Mouse (Mus musculus) left cerebral cortex, postnatal 10 days (tissue): ENCODE measurements around the gene Fam207a. TPM values are rescaled to one million over a fixed set of nuclear protein-coding genes. Genes with fewer than 3 reads are reported as not detected.

Experiments used
- DNase-seq, 2 experiments: peaks; one replicate each; pipeline ENCODE4 v3.0.0; 2021 to 2022; ENCODE audit warnings: low spot score in 2 of 2, mixed read lengths in 1 of 2; ENCODE audit errors: extremely low spot score in 1 of 2
- intact Hi-C: fragments of 180-260 bp; cut with DNase I; formaldehyde crosslinking; loops from one replicate; pipeline ENCODE4 v1.15.1; 2025
- total RNA-seq, 2 experiments: library from RNA; stranded (reverse); gene quantifications; 2 replicates each; pipeline ENCODE4 v1.2.3; 2021

Gene Fam207a
- total RNA-seq, 2 experiments from 2014 or later = 31.2 to 32.0 TPM

DNA sequence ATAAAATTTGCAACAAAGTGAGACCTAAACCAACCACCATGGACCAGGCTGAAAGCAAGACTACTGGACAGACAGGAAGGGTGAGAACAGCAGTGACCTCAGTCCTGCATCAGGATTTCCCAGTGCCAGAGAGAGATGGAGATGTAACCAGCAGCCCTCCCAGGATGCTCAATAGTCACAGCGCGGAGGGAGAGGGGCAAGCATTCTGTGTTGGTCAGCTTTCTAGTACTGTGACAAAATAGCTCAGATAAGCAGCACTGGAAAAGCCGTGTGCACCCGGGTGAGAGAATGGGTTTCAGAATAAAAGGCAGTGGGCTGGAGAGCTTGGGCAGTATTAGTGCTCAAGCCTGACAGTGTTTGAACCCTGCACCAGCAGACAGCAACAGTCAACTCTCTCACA lies 7.8 kb downstream of the Fam207a start:
- DNase-seq = no peak
- intact Hi-C loops = loop anchor here (5.0 kb wide), 2 partner anchors 90 to 155 kb away; partner anchors contain the start of gene Adarb1

DNA sequence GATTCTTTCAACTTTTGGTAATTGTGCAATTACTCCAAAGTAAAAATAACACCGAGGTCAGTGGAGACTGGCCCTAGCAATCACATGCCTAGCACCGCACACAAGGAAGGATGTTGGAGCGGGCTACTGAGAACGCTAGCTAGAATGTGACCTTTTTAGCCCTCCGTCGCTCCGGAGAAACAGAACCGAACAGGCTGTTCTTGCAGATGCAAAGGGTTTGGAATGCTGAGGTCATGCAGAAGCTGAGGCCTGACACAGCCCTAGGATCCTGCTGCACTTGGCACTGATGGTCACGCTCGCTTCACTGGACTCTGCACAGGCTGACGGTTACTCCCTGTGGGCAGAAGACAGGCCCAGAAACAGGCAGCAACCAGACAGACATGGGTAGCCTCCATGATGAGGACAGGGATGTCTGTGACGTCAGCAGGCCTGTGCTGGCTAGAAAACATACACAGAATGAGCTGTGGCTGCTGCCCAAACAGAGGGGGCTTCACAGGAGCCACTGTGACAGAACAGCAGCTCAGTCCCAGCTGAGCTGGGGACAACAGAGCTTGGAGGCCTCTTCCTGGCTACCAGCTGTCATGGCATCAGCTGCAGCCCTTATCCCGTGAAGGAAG lies 8.5 kb downstream of the Fam207a start:
- no peak for DNase-seq
- intact Hi-C loops = loop anchor here (5.0 kb wide), 2 partner anchors 90 to 155 kb away; partner anchors contain the start of gene Adarb1

DNA sequence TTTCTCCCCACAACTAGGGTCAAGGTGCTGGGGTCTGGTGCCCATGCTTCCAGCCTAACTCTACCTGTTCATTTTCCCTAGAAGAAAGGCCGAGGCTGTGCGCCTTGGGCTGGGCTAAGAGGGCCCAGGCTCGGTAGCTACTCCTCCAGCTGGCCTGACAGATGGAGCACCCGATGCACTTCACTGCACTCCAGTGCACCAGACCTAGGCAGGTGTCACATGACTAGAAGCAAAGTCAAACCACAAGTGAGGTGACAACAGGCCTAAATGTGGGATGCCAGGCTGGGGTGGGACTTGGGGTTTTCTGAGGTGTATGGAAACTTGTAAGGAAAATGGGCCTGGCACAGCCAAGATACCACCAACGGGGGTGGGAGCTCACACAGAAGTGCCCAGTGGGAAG lies 9.1 kb downstream of the Fam207a start:
- no peak for DNase-seq
- intact Hi-C loops = loop anchor here (5.0 kb wide), 2 partner anchors 89 to 154 kb away; partner anchors contain the start of gene Adarb1

DNA sequence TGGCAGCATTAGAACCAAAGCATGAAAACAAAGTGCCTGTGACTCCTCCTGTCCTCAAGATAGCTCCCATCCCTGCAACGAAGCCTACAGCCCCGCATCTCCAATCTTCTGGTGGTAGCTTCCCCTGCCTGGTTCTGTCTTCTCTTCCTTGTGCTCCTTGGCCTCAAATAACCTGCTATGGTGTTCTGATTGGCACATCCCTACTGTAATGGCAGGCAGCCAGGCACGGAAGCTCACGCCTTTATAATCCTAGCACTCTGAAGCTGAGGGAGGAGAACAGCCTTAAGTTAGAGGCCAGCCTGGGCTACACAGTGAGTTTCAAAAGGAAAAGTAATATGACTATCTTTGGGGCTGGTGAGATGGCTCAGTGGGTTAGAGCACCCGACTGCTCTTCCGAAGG lies 11.4 kb downstream of the Fam207a start:
- DNase-seq = no peak
- intact Hi-C loops = no loop called here

DNA sequence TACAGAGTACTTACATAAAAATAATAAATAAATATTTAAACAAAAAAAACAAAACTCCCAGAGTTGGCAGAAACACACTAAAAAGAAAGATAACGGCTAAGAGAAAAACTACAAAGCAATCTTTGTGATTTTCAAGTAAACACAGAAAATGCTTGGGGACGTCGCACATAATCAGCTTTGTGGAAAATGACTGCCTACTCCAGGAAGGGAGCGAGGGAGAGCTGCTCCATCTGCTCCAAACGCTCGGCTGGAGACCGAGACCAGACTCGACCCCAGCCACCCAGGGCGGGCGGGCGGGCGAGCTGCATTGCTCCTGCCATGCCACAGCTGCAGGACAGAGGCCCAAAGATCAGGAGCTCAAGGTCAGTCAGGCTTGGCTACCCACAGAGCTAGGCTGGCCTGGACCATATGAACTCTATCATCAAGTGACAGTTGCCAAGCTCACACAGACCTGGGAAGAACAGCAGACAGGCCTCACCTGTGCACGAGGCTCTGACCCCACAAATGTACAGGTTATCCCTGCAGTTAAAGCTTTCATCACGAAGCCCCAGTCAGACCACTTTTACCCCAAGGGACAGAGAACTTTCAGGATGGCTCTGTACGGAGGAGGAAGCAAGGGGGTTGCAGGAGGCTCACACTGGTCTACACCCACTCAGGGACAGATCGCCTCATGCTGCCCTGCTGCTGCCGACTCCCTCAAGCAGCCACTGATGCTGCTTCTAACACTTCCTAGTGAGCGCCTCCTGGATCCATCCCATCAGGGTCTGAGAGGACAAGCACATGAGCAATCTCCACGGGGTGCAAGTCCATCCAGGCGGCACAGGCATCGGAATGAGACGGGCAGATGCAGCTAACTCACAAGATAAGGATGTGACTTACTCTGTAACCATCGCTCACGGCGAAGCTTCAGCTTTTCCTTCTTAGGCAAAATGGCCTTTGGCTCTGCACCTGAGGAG lies 12.3 kb downstream of the Fam207a start:
- intact Hi-C loops = no loop called here

DNA sequence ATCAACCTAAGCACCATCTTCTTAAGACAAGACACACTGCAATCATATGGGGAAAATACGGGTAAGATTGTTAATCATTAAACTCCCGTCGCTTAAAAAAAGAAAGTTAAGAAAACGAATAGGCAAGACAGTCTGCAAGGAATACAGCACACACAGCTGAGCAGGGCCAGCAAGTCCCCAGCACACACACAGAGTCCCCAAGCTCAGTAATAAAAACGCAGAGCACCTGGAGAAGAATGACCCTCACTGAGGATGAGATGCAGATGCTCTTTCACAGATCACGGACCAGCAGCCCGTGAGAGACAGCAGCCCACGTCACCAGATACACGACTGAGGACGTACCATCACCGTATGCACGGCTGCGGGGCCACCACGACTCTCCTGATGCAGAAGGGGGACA lies 14.9 kb downstream of the Fam207a start:
- no peak for DNase-seq
- intact Hi-C loops = no loop called here

More for the DNA sequence above, 12.3 kb downstream of the Fam207a start:
- no peak for DNase-seq

DNA sequence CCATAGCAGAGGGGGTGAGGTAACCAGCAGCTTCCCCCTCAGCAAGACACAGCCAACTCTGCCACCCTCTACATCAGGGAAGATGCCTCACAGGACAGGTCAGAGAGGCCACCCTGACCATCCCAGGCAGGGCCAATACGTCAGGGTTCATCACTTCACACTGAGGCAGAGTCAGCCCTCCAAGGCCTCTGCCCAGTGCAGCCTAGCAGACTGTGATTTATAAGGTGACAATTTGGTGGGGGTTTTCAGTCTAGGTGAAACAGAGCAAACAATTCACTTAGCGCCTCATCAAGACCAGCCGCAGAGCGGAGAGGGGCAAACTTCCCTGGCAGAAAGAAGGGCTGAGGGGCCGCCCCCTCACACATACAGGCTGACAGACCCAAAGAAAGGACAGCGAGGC lies 17.3 kb downstream of the Fam207a start:
- no peak for DNase-seq
- intact Hi-C loops = no loop called here

DNA sequence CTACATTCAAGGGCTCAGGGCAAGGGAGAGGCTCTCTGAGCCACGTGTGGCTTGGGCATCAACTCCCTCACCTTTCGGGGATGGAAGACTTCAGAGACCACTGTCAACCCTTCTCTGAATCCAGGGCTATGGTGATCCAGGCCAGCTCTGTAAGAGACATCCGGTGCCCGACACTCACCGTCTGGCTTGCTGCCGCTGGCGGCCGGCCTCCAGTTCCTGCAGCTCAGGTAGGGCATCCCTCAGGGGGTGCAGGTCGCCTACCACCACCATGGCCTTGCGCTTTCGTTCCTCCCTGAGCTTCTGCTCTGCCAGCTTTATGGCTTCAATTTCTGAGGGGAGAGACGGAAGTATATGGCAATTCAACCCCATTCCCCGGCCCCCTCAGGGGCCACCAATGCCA lies 18.4 kb downstream of the Fam207a start:
- DNase-seq = no peak
- intact Hi-C loops = no loop called here

DNA sequence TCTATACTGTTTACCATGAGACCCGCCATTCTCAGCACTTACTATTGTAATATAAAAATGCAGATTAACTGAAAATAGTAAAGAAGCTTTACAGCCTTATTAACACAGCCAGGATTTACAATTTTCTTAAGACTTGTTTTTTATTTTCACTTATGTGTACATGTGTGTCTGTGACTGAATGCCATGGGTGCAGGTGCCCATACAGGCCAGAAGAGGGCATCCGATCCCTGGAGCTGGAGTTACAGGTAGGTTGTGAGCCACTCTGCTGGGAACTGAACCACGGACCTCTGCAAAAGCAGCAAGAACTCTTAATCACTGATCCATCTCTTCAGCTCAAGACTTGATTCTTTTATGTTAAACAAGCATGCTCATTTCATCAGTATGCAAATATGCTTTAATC lies 22.7 kb downstream of the Fam207a start:
- intact Hi-C loops = no loop called here
- no peak for DNase-seq

DNA sequence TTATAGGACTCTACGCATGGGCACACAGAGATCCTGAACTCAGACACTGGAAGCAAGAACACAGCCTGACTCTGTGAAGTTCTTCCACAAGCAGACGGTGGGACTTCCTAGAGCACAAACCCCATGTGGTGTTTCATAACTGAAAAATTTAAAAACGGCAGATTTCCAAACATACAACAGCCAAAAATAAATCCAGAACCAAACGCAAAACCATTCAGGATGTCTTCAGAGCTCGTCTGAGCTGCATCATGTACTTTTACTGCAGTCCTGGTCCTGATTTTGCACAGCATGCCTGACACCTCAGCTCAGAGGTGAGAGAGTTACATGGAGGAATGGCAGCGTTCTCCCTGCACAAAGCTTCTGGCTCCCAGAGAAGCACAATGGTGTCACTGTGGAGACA lies 24.0 kb downstream of the Fam207a start:
- intact Hi-C loops = no loop called here

DNA sequence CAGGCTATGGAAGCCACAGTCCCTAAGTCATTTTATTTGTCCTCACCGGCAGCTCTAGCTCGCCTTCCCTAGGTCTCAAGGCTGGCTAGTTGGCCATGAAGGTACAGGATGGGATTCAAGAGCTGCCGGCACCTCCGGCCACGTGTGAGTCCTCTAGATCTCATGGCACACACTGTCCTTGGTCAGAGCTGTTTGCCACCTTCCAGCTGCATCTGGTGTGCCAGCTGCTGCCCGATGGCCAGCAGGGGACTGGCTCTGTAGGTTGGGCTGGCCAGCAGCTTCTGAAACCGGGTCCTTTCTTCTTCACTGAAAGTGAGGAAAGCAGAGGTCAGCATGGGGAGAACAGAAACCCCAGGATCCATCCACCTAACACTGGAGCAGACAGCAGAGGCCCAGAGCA lies 27.4 kb downstream of the Fam207a start:
- intact Hi-C loops = no loop called here
- DNase-seq = no peak

More for the DNA sequence above, 24.0 kb downstream of the Fam207a start:
- no peak for DNase-seq

DNA sequence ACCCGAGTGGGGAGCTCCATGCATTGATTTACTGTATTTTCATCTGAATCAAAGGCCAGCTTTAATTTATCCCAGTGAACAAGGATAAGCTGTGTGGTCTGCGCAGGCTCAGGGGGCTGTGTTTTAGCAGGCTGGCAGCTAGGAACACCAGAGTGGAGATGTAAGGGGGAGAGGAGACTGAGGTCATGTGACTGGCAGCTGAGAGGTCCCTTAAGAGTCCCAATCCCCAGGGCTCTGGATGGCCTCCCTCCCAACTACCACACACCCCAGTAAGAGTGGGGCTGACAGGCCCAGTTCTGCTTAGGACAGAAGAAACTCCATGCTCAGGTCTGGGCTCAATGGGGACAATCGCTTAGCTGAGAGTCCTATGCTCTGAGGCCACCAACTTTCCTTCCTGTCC lies 29.8 kb downstream of the Fam207a start:
- intact Hi-C loops = no loop called here
- no peak for DNase-seq

DNA sequence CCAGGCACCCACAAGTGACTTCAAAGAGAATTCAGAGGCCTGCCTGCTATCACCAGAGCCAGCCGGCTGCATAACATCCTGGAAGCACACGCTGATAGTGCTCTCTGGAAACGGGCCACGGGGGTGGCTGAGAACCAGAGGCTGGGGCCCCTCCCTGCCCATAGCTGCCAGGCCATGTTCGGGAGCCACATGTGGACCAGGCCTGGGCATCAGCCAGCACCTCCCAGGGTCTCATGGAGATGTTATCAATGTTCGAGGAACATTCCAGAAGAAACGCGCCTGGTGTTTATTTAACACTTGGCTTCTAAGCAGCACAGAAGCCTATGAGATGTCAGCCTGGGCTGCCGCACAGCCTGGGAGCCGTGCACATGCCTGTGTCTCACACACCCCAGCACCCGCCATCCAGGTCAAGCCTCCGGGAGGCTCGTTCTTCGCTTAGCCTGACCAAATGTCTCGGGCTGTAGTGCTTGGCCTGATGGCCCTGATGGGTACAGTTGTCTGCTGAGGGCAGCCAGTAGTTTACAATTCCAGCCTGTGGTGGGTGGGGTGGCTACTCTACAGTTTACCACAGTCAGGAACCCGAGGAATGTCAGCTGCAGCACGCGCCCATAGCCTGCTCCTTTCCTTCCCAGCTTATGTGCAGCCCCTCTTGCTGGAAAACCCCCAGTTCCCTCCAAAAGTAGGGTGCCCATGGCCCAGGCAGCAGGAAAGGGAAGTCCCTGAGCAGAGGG lies 31.2 kb downstream of the Fam207a start:
- DNase-seq = peak in 1 of 2 experiments; percentile 84
- intact Hi-C loops = no loop called here

DNA sequence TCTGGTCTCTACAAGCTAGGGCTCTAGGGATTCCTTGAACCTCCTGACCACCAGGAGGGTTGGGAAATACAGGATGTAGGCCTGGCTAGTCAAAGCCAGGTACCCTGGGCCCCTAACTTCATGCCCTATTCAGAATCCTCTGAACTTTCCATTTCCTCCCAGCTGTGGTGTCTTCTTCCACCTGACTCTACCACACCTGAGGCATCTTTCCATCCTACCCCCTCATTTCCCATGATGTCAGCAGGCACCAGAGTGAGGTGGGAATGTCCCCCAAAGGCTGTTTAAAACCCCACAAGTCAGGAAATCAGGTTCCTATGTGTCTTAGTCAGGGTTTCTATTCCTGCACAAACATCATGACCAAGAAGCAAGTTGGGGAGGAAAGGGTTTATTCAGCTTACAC lies 33.8 kb downstream of the Fam207a start:
- intact Hi-C loops = no loop called here

DNA sequence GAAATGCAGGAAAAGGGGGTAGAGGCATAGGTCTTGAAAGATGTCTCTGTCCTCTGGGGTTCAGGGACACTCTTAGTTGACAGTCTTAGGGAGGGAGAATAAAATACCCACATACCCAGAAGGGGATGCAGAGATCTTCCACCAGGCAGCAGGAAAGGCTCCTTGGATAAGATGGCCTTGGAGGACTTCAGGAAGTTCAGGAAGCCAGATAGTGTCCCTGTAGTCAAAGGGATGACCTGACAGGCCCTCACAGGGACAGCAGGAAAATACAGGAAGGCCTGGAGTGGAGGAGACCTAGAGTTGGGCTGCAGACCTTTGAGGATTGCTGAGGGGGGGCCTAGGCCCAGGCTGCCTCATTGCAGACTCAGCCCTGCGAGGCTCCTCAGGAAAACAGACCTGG lies 35.6 kb downstream of the Fam207a start:
- intact Hi-C loops = no loop called here
- no peak for DNase-seq

More for the DNA sequence above, 33.8 kb downstream of the Fam207a start:
- no peak for DNase-seq

DNA sequence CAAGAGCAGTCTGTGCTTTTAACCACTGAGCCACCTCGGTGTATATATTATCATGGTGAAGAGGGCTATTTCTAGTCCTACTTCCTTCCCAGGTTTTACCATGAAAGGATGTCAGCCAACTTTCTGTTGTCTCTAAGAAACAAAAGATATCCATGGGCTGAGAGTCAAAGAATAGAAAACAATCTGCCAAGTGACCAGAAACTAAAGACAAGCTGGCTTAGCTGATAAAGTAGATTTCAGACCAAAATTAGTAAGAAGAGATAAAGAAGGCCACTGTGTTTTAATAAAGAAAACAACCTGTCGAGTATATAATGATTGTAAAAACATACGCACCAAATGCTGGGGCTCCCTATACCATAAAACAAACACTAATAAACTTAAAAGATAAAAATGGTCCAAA lies 38.7 kb downstream of the Fam207a start:
- intact Hi-C loops = no loop called here

DNA sequence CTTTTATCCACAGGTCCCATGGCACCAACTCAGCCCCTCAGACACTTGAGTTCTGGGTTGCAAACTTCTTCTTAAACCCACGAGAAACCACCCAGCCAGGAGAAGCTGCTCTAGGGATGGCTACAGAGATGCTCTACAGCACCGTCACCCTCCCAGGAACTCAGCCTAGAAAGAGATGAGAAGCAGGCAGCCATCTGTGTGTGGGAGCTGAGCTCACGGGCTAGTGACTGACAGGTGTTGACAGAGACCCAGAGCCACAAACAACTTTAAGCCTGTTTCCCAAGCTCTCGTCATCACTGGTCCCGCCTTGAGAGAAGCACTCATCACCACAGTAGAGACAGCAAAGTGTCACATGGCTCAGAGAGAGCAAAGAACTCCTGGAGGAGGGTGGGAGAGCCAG lies 43.4 kb downstream of the Fam207a start:
- no peak for DNase-seq
- intact Hi-C loops = no loop called here

More for the DNA sequence above, 38.7 kb downstream of the Fam207a start:
- no peak for DNase-seq

DNA sequence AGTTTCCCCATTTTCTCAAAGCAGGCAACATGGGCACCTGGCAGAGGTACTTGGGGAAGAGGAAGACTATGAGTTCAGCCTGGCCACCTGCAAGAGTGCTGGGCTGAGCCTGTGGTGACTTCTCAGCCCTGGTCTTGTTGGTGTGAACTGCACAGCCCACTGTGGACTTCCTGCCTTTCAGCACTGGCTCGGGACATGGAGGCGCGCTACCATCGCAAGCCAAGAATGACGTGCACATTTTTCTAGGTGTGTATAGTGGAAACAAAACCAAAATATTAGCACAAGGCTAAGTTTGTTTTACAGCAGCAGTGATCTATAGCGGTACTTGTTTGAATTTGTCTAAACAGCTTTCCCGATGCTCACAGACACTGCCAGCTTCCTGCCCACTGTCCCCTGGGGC lies 44.1 kb downstream of the Fam207a start:
- intact Hi-C loops = no loop called here
- no peak for DNase-seq

DNA sequence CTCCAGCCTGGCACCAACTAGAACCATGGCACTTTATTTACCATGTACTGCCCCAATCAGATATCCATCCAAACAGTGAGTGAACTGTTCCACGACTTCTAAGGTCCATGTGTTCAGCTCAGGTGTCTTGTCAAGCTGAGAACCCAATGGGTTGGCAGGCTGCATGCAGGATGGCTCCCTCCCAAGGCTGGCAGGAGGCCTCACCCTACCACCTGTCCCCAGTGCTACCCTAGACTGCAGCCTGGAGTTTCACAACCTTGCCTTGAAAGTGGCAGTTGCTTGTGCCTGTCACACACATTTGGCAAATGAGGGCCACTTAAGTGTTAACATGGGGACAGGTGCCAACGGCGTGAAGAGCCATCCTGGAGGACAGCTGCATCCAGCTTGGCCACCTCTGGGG lies 44.8 kb downstream of the Fam207a start:
- no peak for DNase-seq
- intact Hi-C loops = no loop called here
